Comparison of ENCODE assay signal across 15 mouse cellular contexts in the genomic region with DNA sequence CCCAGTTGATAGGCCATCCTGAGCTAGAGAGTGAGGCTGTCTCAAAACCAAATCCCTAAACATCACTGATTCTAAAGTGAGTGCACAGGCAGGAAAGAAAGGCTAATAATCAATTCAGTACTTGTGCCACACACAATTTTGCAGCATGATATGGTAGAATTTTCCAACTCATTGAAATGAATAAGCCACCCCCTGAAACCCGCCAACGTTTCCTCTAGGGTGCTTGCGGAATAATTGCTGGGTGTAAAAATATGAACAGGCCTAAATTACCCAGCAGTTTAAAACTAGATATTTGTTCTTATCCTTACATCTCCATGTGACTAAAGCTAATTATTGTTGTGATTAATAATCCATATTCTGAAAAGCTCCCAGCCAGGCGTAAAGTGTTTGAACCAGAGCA.
A peak's percentile ranks its signal among the peaks of the same experiment; 100 is the strongest.
DNase-seq lines count a peak whose midpoint lies in the region; TF ChIP-seq lines count a peak whose summit lies in the region.
"Had no signal": no experiment of that assay in that cellular context is flagged by ENCODE, and none has a peak within 500 bp of the region (broad histone marks: within the 10 kb centered on the region; RNA-seq: fewer than 3 reads in every experiment).

No protein-coding gene starts in this region.

- TF ChIP-seq POLR2A in brain, embryonic 14.5 days (IDR thresholded peaks at IDR 0.05; ENCODE audit: borderline replicate concordance, extremely low read depth, insufficient read depth, insufficient read length, poor library complexity, severe bottlenecking) = no peak

- peak; percentile 22 for DNase-seq in layer of hippocampus, adult 11-12 months (ENCODE audit: low spot score)
- no peak for DNase-seq in layer of hippocampus, postnatal 10 days (ENCODE audit: low spot score in 2 of 2)
- peak; percentile 14 to 47 for DNase-seq in left cerebral cortex, postnatal 25 days (ENCODE audit: low spot score in 2 of 2)
- no peak for DNase-seq in left cerebral cortex, postnatal 4 days
- DNase-seq in brain, embryonic 14.5 days (ENCODE audit: low read depth) = peak; percentile 4
- peak; percentile 21 for DNase-seq in layer of hippocampus, adult 9-11 months
- DNase-seq in adrenal gland, postnatal 25 days = no peak
- DNase-seq in cerebellum, adult 9-11 months = no peak
- DNase-seq: adrenal gland, postnatal 14 days; cerebellum, adult 11-12 months; cerebellum, adult 9-10 months; cerebellum, postnatal 36 days; gastrocnemius, postnatal 14 days; heart, adult 2 months; heart, postnatal 14 days had no signal

- no peak for TF ChIP-seq CTCF in brain, embryonic 14.5 days (IDR thresholded peaks at IDR 0.05; ENCODE audit: borderline replicate concordance, extremely low read depth, insufficient read depth, insufficient read length)

- intact Hi-C loops in left cerebral cortex, postnatal 25 days (cut with DNase I) = no loop called here
- intact Hi-C loops in left cerebral cortex, postnatal 4 days (cut with DNase I) = no loop called here

Comparison
In these comparisons a context has a peak if more than half of its experiments do, and no peak if none do; other contexts are left out.
1. DNase-seq: peak in layer of hippocampus, adult 11-12 months (single experiment), left cerebral cortex, postnatal 25 days (2 of 2), brain, embryonic 14.5 days (single experiment) and layer of hippocampus, adult 9-11 months (single experiment); none in layer of hippocampus, postnatal 10 days (0 of 2), left cerebral cortex, postnatal 4 days (single experiment), adrenal gland, postnatal 25 days (single experiment) and cerebellum, adult 9-11 months (single experiment).